Mouse (Mus musculus): ENCODE measurements at regions not wholly inside any gene's neighbourhood (a gene's known extent, or its start where the extent isn't known, plus 50 kb on each side); places are given as distances from the start of the nearest gene placed in this dataset.

DNA sequence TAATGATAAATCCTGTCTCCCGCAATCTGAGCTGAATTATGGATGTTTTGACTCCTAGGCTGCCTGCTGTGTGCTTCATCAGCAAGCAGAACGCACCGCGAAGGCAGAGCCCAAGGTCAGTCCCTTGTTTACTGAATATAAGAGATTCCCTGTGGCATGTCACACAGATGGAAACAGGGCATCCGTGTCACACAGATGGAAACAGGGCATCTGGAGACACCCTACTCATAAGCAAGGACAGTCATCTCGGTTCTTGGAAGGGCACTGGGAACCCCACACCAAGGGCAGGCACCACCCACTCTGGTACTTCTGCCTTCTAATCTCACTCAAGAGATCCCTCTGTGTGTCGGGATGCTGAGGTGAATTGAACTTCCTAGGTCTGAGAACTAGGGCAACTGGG lies 241.9 kb downstream of the Cog6 start:
- TF ChIP-seq CTCF (IDR thresholded peaks at IDR 0.05; ENCODE audit: insufficient read depth, low read length) (no peak), POLR2A (IDR thresholded peaks at IDR 0.05; ENCODE audit: borderline replicate concordance, extremely low read depth, low read depth, low read length) (no peak)
